Mouse (Mus musculus) heart, postnatal 14 days (tissue): Measurements from ENCODE around the gene Cytl1. TPM values are rescaled to one million over a fixed set of nuclear protein-coding genes. Genes with fewer than 3 reads are reported as not detected.
A peak's percentile ranks its signal among the peaks of the same experiment; 100 is the strongest.

Experiments
- DNase-seq, 2 experiments: peaks; one replicate each; pipeline ENCODE4 v3.0.0; 2021 to 2022
- intact Hi-C: fragments of 180-260 bp; cut with DNase I; formaldehyde crosslinking; loops from one replicate; pipeline ENCODE4 v1.15.1; 2025
- long read RNA-seq, 2 experiments: library from polyadenylated mRNA; stranded (forward); transcript quantifications; one replicate each; pipeline ENCODE4 v2.0.0; 2021
- total RNA-seq, 2 experiments: library from RNA; stranded (reverse); gene quantifications; 2 replicates each; pipeline ENCODE4 v1.2.3; 2021

Cytl1 gene
- total RNA-seq: 10 to 100 TPM; 14.4 to 20.2 TPM
- long read RNA-seq, experiment 1, transcript Cytl1-201 (4 exons, 974 nt): major isoform, 7 of 7 reads
- long read RNA-seq, experiment 1, partial matches to known transcripts: 0 of 7 reads
- long read RNA-seq, experiment 1, other reads (novel, unspliced or antisense): 0 of 7 reads
- long read RNA-seq, experiment 2, transcript Cytl1-201 (4 exons, 974 nt): major isoform, 8 of 10 reads
- long read RNA-seq, experiment 2, partial matches to known transcripts: 1 of 10 reads
- long read RNA-seq, experiment 2, other reads (novel, unspliced or antisense): 1 of 10 reads

DNA sequence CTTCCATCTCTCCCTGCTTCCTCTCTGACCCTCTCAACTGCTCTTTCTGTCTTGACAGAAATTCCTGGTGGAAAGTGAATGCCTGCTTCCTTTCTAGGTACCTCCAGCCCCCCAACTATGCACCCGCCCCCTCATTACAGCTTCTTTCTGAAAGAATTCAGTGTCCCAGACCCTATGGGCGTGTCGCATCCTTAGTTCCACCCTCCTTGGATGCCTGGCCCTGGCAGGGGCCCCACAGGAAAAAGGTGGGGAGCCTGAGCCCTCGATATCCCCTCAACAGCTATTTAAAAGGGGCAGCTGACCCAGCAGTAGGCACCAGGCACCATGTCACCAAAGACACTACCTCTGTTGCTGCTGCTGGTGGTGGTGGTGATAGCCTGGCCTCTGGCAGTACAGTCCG lies at the start of gene Cytl1:
Gene Cytl1 (plus strand): TSS at position 296 of the 400 bp plus-strand sequence.
- DNase-seq: no peak

DNA sequence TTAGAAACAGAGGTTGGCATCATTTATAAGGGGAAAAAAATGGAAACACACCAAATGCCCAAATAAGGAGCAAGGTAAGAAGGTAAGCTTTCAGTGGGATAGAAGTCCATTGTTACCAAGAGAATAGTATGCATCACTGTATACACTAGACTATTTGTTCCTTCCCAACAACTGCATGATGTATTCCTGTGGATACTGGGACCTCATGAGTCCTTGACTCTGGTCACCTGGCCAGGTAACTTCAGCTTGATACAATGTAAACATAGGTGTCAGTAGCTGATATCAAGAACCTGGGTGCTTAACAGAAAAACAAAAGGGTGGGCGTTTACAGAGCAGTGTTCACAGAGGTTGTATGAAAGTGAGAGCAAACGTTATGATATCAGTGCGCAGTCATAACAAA lies 42.6 kb upstream of the Cytl1 start:
- DNase-seq: no peak
- intact Hi-C loops: no loop called here

More for the DNA sequence above, at the start of gene Cytl1:
- intact Hi-C loops: no loop called here

DNA sequence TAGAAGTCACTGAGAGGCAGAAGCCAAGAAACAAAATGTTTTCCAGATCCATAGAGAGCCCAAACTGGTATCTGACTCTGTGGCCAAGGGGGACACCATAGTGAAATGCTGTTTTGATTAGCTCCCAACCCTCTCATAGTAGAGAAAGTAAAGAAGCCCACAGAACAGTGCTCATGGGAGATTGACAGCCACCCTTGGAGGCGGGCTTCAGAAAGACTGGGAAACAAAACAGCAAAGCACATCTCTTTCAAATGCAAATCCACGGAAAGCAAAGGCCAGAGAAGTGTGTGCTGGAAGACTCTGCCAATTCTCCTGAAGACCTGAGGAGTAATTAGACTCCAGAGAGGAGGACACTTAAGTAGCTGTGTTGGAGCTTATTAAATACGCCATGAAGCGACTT lies 39.5 kb upstream of the Cytl1 start:
- intact Hi-C loops: no loop called here
- DNase-seq: no peak

DNA sequence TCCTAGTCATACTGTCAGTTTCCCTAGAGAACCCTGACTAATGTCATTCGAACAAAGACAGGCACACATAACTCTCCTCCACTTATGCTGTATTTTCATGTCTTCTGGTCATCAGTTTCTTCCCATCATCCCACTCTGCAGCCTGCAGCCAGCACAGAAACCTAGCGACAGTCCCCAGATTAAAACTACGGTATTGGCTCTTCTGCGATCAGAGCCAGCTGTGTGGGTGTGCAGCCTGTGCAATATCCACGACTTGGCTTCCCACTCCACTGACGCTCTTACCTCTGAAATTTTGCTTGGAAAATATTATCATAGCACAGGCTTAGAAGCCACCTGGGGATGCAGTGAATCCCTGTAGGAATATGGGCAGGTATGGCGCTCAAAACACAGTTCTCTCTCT lies 38.0 kb upstream of the Cytl1 start:
- DNase-seq: no peak
- intact Hi-C loops: no loop called here

DNA sequence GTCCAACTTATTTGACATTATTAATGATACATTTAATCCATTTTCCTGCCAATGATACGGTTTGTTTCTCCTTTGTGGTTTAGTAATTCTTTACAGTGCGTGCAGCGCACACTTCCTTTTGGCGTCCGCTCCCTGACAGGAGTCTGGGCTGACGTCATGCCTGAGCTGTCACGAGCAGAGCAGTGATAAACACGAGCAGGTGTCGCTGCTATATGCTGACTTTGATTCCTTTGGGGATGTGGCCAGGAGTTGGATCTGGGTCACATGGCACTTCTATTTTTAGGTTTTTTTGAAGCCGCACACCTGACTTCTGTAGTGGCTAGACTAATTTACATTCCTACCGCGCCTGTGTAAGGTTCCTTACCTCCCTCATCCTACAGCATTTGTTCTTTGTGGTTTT lies 35.6 kb upstream of the Cytl1 start:
- intact Hi-C loops: no loop called here

DNA sequence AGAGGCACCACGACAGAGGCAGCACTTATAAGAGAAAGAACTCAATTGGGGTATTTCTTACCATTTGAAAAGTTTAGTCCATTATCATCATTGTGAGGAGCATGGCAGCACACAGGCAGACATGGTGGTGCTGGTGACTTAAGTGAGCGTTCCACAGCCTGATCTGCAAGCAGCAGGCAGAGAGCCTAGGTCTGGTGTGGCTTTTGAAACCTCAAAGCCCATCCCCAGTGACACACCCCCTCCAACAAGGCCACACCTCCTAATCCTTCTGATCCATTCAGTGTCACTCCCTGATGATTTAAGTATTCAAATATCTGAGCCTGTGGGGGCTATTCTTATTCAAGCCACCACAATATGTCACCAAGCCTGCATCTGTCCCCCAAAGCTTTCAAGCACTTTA lies 30.4 kb upstream of the Cytl1 start:
- intact Hi-C loops: no loop called here

More for the DNA sequence above, 35.6 kb upstream of the Cytl1 start:
- peak in 1 of 2 experiments; percentile 6 for DNase-seq

DNA sequence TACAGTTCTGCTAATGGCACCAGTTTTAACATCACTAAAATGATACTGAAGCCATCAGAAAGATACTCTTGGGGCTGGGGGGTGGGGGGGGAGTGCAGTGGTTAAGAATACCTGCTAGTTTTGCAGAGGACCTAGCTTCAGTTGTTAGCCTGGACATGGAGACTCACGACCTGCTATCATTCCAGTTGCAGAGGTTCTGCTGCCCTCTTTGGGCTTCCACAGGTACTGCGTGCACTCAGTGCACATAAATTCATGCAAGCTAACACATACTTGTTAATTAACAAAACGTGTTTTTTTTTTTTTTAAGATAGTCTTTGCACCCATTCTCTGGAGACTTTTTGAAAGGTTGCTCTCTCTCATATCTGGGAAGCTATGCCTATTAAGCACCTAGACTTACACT lies 27.2 kb upstream of the Cytl1 start:
- DNase-seq: no peak
- intact Hi-C loops: no loop called here

More for the DNA sequence above, 30.4 kb upstream of the Cytl1 start:
- no peak for DNase-seq

DNA sequence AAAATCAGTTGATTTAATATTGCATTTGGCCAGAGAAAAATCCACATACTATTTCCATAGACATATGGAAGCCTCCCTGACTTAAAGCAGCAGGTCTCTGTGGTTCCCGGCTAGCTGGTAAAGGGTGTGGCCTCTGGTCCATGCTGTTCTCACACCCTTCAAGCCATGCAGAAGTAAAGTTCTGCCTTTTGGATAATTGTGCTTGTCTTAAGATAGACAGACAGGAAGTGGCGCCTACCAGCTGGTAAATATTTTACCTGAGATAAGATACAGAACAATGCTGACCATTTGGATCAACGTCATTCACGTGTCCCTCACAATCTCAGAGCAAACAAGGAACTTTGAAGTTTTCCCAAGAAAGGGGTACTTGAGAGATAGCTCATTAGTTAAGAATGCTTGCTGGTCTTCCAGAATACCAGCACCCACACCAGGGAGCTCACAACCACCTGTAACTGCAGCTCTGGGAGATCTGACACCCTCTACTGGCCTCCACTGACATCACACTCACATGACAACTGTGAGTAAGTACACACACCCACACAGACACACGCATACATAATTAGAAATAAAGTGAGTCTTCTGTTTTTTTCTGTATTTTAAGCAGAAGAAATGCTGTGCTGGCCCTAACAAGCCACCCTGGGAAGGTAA lies 25.9 kb upstream of the Cytl1 start:
- DNase-seq: no peak
- intact Hi-C loops: no loop called here

DNA sequence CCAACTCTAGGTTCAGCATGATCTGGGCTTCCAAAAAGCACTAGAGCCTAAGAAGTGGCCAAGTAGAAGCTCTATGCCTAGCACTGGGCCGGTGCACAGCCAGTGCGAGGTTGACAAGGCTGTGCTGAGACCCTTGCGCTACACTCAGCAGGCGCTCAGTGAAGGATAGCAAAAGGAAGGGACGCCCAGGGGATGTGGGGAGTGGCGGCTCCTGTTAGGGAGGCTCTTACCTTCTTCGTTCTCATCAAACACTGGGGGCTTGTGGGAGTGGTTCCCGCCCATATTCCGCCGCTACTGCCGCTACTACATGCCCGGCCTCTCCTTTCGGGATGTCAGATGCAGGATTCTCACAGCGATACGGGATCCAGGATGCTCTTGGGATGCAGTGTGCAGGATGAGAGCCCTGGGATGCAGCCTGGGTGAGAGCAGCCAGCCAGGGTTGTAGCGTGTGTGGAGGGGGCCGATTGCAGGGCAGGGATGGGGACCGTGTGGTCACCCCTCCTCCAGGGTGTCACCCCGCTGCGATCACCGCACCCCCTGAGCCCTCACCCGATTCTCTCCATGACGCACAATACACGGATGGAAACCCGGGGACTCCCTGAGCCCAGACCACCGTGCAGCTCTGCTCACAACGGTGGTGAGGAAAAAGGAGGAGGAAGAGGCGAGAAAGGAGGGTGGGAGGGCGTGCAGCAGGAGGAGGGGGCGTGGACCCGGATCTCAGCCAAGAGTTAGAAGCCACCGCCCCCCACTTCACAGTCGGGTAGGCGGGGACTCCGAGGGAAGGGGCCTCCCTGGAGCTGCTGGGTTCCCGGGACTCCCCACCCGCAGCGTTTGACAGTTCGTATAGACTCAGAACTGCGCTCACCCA lies 18.6 kb upstream of the Cytl1 start, which contains the start of gene Stk32b:
Gene Stk32b (minus strand): TSS at position 667 of the 868 bp plus-strand sequence.
- DNase-seq: peak; percentile 14 to 30
- intact Hi-C loops: loop anchor here (1.0 to 10.0 kb wide), 2 partner anchors 282 to 418 kb away; no protein-coding TSS in a partner anchor

DNA sequence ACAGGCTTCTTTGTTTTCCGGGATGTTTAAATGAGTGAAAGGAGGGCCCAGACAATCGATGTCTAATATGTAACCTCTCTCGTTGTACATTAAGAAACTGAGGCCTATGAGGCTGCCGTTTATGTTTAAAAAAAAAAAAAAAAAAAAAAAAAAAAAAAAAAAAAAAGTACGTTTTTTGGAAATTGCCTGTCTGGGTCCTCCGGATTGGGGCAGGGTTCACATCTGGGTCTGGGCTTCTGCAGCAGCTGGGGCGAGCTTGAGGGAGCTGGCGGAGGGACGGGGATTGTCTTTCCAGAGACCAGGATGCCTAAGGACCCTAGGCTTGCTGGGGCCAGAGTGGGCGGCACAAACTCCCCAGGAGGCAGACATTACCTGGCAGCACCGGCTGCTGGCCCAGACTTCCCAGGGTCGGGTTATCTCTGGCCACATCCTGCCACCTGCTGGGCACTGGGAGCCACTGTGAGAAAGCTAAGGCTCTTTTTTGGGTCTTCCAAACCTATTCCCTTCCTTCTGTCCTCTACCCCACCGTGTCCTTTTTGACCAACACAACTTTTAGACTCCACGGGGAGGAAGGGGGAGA lies 17.8 kb upstream of the Cytl1 start:
- intact Hi-C loops: loop anchor here (1.0 to 10.0 kb wide), 2 partner anchors 283 to 419 kb away; no protein-coding TSS in a partner anchor
- DNase-seq: peak; percentile 42 to 57

DNA sequence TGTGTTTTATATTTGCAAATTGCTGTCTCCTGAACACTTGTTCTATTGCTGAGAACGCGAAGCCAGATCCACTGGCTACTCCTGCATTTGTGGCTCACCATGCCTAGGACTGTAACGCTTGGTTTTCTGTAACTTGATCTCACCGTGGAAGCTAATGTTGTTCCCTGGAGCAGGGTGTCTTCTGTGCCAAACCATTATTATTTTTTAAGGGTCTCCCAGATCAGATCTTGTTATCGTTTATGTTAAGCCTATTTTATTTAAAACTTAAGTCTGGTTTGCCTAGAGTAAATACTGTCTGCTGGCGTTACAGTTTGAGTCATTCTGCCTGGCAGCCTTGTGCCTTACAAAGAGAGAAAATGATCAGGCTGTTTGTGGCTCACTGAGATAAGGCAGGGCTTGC lies 14.6 kb upstream of the Cytl1 start:
- DNase-seq: no peak
- intact Hi-C loops: no loop called here

DNA sequence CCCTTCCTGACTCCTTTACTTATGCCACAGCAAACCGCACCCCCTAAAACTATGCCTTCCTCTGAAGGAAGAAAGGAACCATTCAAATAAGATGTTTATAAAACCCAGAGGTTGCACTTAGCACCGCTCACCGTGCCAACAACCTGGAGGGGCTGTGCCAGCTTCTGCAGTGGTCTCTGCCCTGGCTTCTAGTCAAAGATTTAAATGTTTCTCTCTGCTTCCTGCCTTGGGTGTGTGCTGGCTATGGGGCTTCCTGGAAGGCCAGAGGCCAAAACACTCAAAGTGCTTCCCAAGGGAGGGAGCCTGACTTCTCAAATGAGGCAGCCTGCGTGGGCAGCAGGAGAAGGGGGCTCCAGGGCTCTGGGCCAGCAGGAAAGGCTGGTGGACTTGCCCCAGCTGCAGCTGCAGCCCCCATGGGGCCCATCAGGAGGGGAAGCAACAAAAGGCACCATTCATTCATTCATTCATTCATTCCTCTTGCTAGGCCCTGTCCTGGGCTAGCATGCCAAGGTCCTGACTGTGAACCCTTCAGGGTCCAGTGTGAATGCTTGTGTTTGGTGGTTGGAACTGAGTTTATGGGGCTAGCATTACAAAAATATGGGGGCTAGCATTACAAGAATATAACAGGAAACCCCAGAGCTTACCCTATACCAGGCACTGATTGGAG lies 10.0 kb upstream of the Cytl1 start:
- intact Hi-C loops: no loop called here
- DNase-seq: no peak

DNA sequence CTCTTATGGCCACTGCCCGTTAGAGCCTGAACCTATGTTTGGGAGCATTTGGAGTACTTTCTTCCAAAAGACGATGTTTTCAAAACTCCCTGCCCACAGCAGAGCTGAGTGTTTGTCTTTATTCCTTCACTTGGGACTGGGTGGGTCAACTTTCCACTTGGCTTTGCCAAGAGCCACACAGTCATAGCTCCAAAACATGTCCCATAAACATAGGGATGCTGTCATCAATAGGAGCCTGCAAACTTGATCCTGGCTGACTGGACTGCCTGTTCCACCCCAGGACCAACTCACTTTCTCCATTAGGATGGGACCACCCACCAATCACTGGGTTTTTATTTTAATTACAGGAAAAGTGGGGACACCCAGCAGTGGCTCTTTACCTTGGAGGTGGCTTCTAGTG lies 4.5 kb upstream of the Cytl1 start:
- DNase-seq: peak in 1 of 2 experiments; percentile 14
- intact Hi-C loops: no loop called here

DNA sequence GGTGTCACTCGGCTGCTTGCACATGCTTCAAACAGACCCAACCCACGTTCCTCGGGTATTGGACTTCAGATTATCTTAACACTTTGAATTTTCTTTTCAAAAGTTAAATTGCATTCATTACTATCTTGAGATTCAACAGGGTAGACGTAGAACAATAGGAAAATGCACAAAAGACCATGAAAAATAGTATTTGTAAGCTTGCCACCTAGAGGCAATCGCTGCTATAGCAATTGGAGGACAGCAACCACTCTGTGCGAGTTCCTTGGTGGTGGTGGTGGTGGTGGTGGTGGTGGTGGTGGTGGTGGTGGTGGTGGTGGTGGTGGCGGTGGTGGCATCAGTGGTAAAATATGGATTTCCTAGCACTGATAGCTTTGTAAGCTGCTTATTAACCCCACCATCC lies 894 bp downstream of the Cytl1 start:
- intact Hi-C loops: no loop called here
- DNase-seq: no peak

DNA sequence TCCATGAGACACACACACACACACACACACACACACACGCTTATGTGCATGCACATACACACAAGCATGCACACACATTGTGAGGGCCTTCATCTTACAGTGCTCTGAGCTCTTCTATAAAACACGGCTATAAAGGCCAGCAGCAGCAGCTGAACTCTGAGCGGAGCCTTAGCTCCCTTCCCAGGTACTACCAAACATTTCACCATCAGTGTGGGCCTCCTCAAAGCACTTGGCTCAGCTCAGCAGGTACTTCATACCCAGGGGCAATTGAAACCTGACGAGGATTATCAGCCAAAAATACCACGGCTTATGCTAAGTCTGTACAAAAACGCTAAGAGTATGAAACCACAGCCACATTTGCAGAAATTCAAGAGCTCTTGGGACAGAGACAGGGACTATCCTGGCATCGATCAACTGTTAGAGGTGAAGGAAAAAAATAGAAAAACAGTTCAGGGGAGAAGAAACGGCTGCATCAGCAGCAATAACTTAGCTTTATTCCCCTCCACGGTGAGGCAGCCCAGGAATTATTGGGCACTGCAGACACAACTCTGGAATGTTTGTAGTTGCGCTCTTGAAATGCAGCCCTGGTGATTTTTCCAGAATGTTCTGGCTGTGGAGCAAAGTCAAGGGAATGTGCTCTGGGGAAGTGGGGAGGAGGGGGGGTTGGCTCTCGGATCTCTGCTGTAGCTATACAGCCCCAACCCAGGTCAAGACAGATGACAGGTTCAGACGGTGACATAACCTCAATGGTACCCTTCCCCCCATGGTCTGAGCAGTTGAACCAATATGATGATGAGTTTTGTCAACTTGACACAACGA lies 8.8 kb downstream of the Cytl1 start:
- intact Hi-C loops: no loop called here

DNA sequence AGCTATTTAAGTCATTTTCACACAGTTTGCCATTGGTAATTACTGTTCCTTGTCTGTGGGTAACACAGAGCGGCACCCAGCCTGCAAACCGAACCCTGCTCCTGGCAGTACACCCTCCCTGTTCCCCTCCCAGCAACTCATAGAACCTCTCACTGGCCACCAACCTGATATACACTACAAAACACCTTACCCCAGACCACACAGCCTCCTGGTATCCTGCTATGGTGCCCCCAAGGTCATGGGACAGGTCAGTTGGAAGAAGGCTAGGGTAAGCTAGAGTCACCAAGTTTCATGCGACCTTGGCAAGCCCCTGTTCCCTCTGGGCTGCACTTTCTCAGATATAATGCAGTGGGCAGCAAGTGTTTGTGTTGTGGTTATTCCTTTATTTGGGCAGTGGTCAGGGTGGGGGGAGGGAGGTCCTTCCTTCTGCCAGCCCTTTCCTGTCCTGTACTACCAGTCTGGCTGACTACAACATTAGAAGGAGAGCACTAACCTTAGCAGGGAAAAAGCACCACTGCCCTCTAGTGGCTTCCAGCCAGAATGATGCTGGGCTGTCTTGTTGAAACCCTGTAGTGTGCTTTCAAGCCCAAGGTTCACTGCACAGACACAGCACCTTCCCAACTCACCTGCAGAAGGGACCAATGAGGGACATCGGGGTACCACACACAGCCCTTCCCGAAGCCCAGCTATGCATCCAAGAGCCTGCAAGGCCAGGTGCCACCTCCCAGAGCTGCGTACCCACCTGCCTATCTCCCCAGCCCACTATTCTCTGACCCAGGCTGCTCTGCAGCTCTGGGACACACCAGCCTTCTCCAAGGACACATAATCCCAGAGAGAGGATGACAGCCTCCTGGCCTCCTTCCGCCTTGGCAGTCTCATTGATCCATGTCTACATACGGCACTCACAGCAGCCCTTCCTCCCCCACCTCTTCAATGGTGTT lies 17.0 kb downstream of the Cytl1 start:
- peak; percentile 61 to 77 for DNase-seq
- intact Hi-C loops: loop anchor here (2.0 kb wide), 1 partner anchor 455 kb away; no protein-coding TSS in a partner anchor

More for the DNA sequence above, 8.8 kb downstream of the Cytl1 start:
- DNase-seq: no peak

DNA sequence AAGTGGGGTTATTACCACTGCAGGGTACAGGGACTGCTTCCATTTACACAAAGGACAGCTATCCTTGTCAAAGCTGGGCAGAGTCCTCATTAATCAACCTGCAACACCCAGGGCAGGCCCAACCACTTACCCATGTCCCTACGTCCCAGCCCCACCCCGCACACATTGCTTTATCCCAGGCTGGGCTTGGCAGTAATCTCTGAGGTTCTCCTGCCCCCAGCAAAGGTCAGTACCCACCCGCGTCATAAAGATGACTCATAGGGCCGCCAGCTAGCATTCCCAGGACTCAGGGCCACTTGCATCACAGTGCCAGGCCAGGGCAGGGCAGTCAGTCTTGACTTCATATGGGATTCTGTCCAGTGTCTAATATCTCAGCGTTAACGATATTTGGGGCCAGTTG lies 18.0 kb downstream of the Cytl1 start:
- intact Hi-C loops: loop anchor here (2.0 kb wide), 1 partner anchor 457 kb away; no protein-coding TSS in a partner anchor

DNA sequence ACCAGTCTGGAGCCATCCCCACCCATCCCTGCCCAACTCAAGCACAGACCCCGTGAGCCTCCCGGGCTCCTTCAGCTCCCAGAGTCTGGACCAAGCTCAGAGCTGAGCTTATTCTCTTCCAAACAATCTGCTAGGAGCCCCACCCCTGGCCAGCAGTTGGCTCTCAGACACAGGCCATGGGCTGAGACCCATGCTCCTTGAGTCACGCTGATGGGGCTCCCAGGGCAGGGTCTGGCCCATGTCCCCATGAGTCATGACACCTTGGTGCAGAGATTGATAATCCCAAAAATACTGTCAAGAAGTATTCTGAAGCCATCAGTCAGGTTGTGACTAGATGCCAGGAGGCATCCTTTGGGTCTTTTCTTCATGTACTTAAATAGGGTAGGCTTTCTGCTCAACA lies 26.7 kb downstream of the Cytl1 start:
- no peak for DNase-seq
- intact Hi-C loops: no loop called here

More for the DNA sequence above, 18.0 kb downstream of the Cytl1 start:
- DNase-seq: no peak
